Mouse (Mus musculus) heart, postnatal 36 days (tissue): ENCODE data around the gene Pard3. TPM values are rescaled to one million over a fixed set of nuclear protein-coding genes. Genes with fewer than 3 reads are reported as not detected.

Source experiments
- DNase-seq, 2 experiments: peaks; one replicate each; pipeline ENCODE4 v3.0.0; 2021 to 2022
- intact Hi-C: fragments of 180-260 bp; cut with DNase I; formaldehyde crosslinking; loops from one replicate; pipeline ENCODE4 v1.15.1; 2025
- total RNA-seq, 2 experiments: library from RNA; stranded (reverse); gene quantifications; 2 replicates each; pipeline ENCODE4 v1.2.3; 2021

Gene Pard3
- total RNA-seq, 2 experiments from 2014 or later: 30.9 to 33.5 TPM

DNA sequence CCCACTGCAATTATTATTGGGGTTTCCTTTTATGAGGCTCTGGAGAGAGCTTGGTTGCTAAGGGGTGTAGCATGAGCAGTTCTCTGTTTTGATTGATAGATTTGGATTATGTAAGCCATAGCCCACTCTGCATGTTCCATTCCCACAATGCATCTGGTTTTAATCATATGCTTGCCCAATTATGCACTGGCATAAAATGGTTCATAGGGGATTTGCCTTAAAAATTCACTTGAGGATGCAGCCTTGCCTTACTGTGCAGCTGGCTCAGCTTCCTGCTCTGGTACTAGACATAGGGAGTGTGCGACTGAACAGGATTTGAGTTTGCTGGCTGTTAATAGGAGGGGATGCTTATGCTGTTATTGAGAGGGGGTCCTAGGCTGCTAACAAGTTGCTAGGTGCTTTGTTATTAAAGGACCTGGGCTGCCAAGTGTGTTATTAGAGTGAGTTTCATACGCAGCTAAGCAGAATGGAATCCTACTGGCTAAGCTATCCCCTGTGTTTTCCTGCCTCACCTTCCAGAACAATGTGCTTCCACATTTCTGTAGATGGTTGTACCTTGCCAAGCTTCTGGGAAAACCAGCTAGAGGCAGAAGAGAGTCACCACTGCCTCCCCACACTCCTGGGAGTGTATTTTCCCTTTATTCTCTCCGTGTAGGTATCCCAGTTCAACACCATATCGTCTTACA, 151.2 kb downstream of the Pard3 start:
- no peak for DNase-seq
- intact Hi-C loops: no loop called here

DNA sequence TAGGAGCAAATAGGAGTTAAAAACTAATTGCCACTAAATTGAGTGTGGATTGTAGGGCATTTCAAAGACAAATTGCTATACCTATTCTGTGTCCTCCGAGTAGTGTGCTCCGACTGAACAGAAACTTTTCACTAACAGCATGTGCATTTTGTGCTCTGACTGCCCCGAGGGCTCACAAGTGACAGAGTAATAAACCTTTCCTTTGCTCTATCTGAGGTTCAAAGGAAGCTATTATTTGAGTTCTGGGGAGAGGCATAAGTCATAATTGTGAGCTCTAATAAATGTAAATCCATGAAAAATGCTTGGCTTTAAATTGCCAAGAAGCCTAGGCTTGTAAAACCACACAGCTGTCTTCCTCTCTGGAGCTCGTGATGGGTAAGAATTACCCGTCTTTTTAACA, 156.5 kb downstream of the Pard3 start:
- intact Hi-C loops: no loop called here
- no peak for DNase-seq

DNA sequence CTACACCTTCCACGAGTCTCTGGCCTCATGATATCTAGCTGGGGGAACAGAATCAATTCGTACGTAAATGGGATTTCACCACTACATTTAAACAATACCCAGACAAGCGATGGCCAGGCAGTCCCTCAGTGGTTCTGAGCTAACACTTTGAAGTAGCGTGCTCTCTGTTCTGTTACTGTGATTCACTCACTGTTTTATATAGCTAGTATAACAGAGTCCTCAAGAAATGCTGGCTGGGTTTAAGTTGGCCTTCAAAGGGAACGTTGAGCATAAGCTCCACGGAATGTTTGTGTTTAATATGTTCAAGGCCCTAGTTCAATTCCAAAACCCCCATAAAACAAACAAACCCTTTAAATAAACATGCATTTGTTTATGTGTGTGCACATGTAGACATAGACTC, 156.9 kb downstream of the Pard3 start:
- no peak for DNase-seq
- intact Hi-C loops: no loop called here

GRCm38 (mm10) chr8:127222361-127222760, 158.7 kb downstream of the Pard3 start:
- no peak for DNase-seq
- intact Hi-C loops: no loop called here

- intact Hi-C loops: no loop called here
- no peak for DNase-seq
These were observed 163.3 kb downstream of the Pard3 start for GRCm38 (mm10) chr8:127226996-127227395.

DNA sequence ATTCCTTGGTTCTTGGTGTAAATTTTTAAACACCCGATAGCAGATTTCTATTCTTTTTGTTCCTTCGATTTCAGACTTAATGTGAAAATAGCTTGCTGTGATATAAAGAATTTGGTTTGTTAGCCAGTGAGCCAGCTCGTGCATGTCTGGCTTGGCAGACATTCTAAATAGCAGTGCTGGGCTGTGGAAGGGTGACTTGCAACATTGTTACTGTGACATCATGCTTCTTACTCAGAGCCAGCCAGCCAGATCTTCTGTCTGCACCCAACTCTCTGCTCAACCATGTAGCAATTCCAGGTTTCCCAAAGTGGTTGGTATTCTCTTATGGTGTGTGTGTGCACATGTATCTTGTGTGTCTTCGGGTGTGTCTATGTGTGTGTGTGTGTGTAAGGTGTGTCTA, 163.7 kb downstream of the Pard3 start:
- DNase-seq: peak; percentile 11 to 46

GRCm38 (mm10) chr8:127229325-127230232, 165.9 kb downstream of the Pard3 start:
- intact Hi-C loops: no loop called here
- DNase-seq: no peak

More for the DNA sequence above, 163.7 kb downstream of the Pard3 start:
- intact Hi-C loops: no loop called here

GRCm38 (mm10) chr8:127230233-127230595, 166.5 kb downstream of the Pard3 start:
- intact Hi-C loops: no loop called here
- DNase-seq: no peak

- intact Hi-C loops: no loop called here
These were observed 179.7 kb downstream of the Pard3 start for GRCm38 (mm10) chr8:127243351-127243750.

DNA sequence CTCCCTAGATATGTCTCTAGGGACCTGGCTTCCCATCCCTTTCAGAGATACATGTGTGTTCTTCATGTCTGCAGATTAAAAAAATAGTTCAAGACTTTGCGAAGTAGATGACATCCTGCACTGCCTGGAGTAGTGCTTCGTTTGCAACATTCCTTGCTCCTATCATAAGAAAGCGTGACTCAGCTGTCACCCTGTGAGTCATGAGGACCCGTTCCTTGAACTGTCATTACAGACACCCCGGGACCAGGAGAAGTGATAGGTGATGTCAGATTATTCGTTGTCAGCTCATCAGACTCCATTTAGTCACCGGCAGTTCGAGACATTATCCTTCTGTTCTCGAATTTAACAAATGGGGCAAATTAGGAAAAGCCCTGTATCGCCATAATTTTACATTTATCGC, 180.1 kb downstream of the Pard3 start:
- intact Hi-C loops: no loop called here
- DNase-seq: no peak

More at GRCm38 (mm10) chr8:127243351-127243750, 179.7 kb downstream of the Pard3 start:
- no peak for DNase-seq

DNA sequence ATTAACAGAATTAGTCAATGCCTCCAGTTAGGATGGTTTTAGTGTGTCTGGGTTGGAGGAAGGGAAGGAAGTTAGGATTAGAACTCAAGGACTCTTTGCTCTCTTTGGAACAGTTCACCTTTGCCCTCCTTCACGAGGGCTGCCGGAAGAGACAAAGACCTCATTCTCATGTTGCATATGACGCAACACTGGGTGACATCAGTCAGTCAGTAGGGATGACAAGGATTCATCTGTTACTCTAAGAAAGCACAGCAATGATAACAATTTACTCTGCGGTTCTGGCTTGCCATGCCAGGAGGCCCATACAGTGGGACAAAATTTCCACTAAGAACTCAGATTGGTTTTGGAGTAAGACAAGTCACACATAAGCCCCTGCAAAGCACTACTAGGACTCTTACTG, 187.1 kb downstream of the Pard3 start:
- intact Hi-C loops: no loop called here
- no peak for DNase-seq

GRCm38 (mm10) chr8:127251476-127251875, 187.8 kb downstream of the Pard3 start:
- DNase-seq: no peak
- intact Hi-C loops: no loop called here

- no peak for DNase-seq
These were observed 188.3 kb downstream of the Pard3 start for GRCm38 (mm10) chr8:127251985-127252384.

GRCm38 (mm10) chr8:127254625-127255024, 190.9 kb downstream of the Pard3 start:
- no peak for DNase-seq
- intact Hi-C loops: no loop called here

More at GRCm38 (mm10) chr8:127251985-127252384, 188.3 kb downstream of the Pard3 start:
- intact Hi-C loops: no loop called here

DNA sequence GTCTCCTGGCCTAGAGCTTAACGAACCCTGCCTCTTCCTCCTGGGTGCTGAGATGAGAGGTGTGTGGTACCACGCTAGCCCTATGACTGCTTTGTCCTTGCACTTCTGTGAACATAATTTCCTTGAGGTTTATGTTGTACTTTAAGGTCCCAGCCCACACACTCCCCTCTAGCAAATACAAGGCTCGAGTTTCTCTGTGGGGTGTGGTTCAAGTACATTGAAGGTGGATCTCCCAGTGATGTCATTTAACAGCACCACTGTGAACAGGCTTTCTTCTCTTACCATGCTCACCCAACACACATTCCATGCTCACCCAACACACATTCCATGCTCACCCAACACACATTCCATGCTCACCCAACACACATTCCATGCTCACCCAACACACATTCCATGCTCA, 193.4 kb downstream of the Pard3 start:
- intact Hi-C loops: no loop called here

DNA sequence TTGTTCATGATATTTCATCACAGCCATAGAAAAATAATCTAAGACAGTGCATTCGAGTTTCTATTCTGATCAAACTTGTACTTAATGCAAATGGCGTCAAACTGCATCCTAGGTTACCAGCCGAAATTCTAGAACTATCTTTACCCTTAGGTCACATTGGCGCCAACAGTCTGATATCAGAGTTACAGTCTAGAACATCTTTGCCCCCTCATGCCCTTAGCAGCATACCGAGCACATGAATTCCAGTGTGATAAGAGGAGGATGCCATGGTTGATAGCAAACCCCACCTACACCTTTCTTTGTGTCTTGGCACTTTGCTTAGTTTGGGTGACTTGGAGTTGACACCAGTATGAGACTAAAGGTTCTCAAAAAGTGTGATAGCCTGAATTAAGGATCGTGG, 197.4 kb downstream of the Pard3 start:
- intact Hi-C loops: no loop called here

More for the DNA sequence above, 193.4 kb downstream of the Pard3 start:
- DNase-seq: no peak

GRCm38 (mm10) chr8:127262026-127262425, 198.3 kb downstream of the Pard3 start:
- intact Hi-C loops: no loop called here
- DNase-seq: no peak

More for the DNA sequence above, 197.4 kb downstream of the Pard3 start:
- DNase-seq: no peak

DNA sequence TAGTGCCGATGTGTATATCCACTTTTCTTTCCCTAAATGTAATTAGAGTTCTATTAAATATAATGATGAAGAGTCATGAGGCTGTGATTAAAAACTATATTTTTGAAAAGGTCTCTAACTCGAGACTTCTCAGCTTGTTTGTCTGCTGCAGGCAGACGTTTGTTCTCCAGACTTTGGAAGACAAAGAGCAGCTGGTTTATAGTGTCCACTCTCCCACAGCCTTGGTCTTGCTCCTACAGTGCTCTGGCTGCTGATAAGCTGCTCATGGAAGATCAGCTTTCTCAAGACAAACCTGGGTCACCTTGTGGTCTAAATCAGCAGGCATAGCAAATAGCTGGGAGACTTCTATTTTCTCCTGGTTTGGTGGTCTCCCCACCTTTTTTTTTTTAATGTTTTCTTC, 198.7 kb downstream of the Pard3 start:
- intact Hi-C loops: no loop called here
- no peak for DNase-seq

DNA sequence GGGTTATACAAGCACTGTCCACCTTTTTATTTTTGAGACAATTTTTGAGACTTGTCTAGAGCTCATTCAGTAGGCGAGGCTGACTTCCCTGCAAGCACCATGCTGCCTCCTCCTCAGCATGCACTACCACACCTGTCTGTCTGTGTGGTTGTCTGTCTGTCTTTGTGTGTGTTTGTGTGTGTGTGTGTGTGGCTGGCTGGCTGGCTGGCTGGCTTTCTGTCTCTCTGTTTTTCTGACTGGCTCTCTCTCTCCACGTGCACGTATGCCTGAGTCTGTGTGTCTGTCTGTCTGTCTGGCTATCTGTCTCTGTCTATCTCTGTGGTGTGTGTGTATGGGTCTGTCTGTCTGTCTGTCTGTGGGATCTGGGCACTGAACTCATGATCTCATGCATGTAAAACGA, 199.2 kb downstream of the Pard3 start:
- intact Hi-C loops: no loop called here
- no peak for DNase-seq

DNA sequence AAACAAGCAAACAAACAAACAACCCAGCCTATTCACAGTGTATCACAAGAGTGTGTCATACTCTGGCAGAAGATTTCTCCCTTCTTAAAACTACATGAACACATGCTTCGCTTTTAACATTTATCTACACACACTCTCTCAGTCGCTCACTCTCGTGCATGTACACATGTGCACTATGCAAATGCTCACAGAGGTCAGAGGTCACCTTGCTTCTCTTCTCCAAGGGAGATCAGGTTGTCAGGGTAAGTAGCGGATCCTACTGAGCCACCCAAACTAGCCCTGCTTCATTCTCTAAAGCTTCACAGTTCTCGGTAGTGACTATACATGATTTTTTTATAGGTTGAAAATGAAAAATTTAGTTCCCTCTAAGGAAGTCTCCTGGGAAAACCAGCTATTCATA, 199.8 kb downstream of the Pard3 start:
- DNase-seq: no peak
- intact Hi-C loops: no loop called here

- no peak for DNase-seq
- intact Hi-C loops: loop anchor here (5.0 kb wide), 1 partner anchor 73 kb away; no protein-coding TSS in a partner anchor
These were observed 201.2 kb downstream of the Pard3 start for GRCm38 (mm10) chr8:127264691-127265470.
